10 mouse cellular contexts compared by ENCODE assay signal in the genomic region with DNA sequence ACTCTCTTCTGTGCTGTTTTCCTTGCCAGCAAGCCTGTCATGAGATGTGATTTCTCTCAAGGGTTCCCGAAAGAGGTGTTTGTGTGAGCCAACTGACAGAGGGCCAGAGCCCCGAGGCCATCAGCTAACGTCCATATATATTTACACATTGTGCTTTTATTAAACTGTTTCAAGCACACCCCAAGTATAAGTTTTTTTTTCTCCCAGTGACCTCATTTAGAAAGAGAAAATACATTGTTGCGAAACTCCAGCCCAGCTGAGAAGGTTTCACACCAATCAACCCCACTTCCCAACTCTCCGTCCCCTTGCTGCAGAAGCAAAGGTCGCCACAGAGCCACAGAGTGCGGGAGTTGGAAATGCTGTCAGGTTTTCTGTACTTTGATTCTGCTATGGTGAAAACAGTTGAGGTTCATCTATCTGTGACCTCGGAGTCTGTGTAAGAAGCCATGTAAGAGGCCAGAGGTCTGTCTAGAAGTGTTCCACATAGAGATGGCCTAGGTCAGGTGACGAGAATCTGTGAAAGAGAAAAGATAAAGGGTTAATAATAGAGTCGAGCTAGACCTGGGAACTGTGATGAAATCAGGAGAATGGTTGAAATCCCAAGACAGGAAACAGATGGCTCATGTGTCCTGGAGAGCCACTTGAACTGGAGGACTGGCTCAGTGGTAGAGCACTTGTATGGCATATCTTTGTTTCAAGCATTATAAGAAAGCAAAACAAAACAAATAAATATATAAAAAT.
DNase-seq lines count a peak whose midpoint lies in the region; ATAC-seq lines count a peak whose summit lies in the region.
"Had no signal": no experiment of that assay in that cellular context is flagged by ENCODE, and none has a peak within 500 bp of the region (broad histone marks: within the 10 kb centered on the region; RNA-seq: fewer than 3 reads in every experiment).

No protein-coding gene starts in this region.

- no peaks in the 10 kb centered on the region for H3K36me3 ChIP-seq in hindbrain, embryonic 11.5 days (ENCODE audit: control insufficient read depth, insufficient read depth, low read length)
- H3K36me3 ChIP-seq: hindbrain, embryonic 12.5 days; neural tube, embryonic 15.5 days had no signal

- no peak overlapping the region for H3K27ac ChIP-seq in hindbrain, embryonic 11.5 days (ENCODE audit: low read depth, low read length)
- H3K27ac ChIP-seq: hindbrain, embryonic 12.5 days; neural tube, embryonic 15.5 days had no signal

- H3K9ac ChIP-seq in hindbrain, embryonic 11.5 days (ENCODE audit: low read depth, low read length) = no peak overlapping the region
- H3K9ac ChIP-seq: hindbrain, embryonic 12.5 days; neural tube, embryonic 15.5 days had no signal

- H3K4me2 ChIP-seq in hindbrain, embryonic 11.5 days (replicated peaks; ENCODE audit: low read depth, low read length) = no peak overlapping the region
- H3K4me2 ChIP-seq: hindbrain, embryonic 12.5 days; neural tube, embryonic 15.5 days had no signal

- intact Hi-C loops in heart, postnatal 36 days (cut with DNase I) = loop anchor here (5.0 kb wide), 1 partner anchor 62 kb away; no protein-coding TSS in a partner anchor

- H3K27me3 ChIP-seq in hindbrain, embryonic 11.5 days (ENCODE audit: control insufficient read depth, insufficient read depth, low read length) = no peaks in the 10 kb centered on the region
- H3K27me3 ChIP-seq: hindbrain, embryonic 12.5 days; neural tube, embryonic 15.5 days had no signal

- H3K4me3 ChIP-seq in hindbrain, embryonic 11.5 days (ENCODE audit: low read depth, low read length) = no peak overlapping the region
- H3K4me3 ChIP-seq: hindbrain, embryonic 12.5 days; neural tube, embryonic 15.5 days had no signal

- DNase-seq in cerebellum, postnatal 10 days = peak; percentile 18 to 26
- no peak for DNase-seq in cerebellum, postnatal 25 days
- DNase-seq in fibroblast of lung, adult 2 months (ENCODE audit: low read depth) = peak; percentile 40
- DNase-seq in heart, postnatal 36 days = peak; percentile 5 to 37
- DNase-seq in lung, postnatal 10 days = peak; percentile 55
- no peak for DNase-seq in cerebellum, postnatal 4 days (ENCODE audit: low spot score in 2 of 2)
- DNase-seq in hindbrain, embryonic 11.5 days (ENCODE audit: low spot score) = no peak

- no peaks in the 10 kb centered on the region for H3K9me3 ChIP-seq in hindbrain, embryonic 11.5 days (ENCODE audit: control insufficient read depth, low read length)
- H3K9me3 ChIP-seq: hindbrain, embryonic 12.5 days; neural tube, embryonic 15.5 days had no signal

- ATAC-seq in hindbrain, embryonic 11.5 days (ENCODE audit: low FRiP score) = no peak
- no peak for ATAC-seq in activated CD4-positive, CD25-positive, alpha-beta regulatory T cell, adult 4 months

- 81% methylated on average over 10 of the region's 10 CpGs for WGBS in hindbrain, embryonic 11.5 days

- no peaks in the 10 kb centered on the region for H3K4me1 ChIP-seq in hindbrain, embryonic 11.5 days (replicated peaks; ENCODE audit: control insufficient read depth, insufficient read depth, low read length)
- H3K4me1 ChIP-seq: hindbrain, embryonic 12.5 days; neural tube, embryonic 15.5 days had no signal

Comparison
In these comparisons a context has a peak if more than half of its experiments do, and no peak if none do; other contexts are left out.
1. DNase-seq: peak in cerebellum, postnatal 10 days (2 of 2), fibroblast of lung, adult 2 months (single experiment), heart, postnatal 36 days (2 of 2) and lung, postnatal 10 days (single experiment); none in cerebellum, postnatal 25 days (0 of 2), cerebellum, postnatal 4 days (0 of 2) and hindbrain, embryonic 11.5 days (single experiment).